Mouse (Mus musculus) liver, embryonic 14.5 days (tissue): ENCODE measurements around the gene BC005624. TPM values are rescaled to one million over a fixed set of nuclear protein-coding genes. Genes with fewer than 3 reads are reported as not detected.

ENCODE experiments used
- ATAC-seq: fragments of 200-750 bp; cut with Nextera tagmentation; 2 replicates; pipeline ENCODE4 v1.8.0; 2017; ENCODE audit warnings: moderate number of reproducible peaks, mild to moderate bottlenecking, moderate library complexity; ENCODE audit not compliant: insufficient read depth
- DNase-seq, 3 experiments: peaks; one replicate each; pipeline ENCODE4 v3.0.0-alpha.2; 2012 to 2013; ENCODE audit warnings: low read depth in 3 of 3, low spot score in 3 of 3
- H3K27ac ChIP-seq: fragments of 300-500 bp; sonication (generic); 2 replicates; pipeline ENCODE4 v1.5.1; 2014; ENCODE audit warnings: moderate library complexity, mild to moderate bottlenecking, control low read depth, inconsistent platforms
- H3K27me3 ChIP-seq: fragments of 300-500 bp; sonication (generic); 2 replicates; pipeline ENCODE4 v1.6.1; 2014; ENCODE audit warnings: mild to moderate bottlenecking, low read length, moderate library complexity; ENCODE audit not compliant: control insufficient read depth, insufficient read depth
- H3K36me3 ChIP-seq: fragments of 300-500 bp; sonication (generic); replicated peaks from 2 replicates; pipeline ENCODE4 v1.6.1; 2014; ENCODE audit warnings: low read depth; ENCODE audit not compliant: control insufficient read depth, insufficient read depth
- H3K4me1 ChIP-seq, 2 experiments: fragments of 200-500 bp in 1 of 2; fragments of 300-500 bp in 1 of 2; sonication (generic) in 1 of 2; replicated peaks; 2 replicates each; pipeline ENCODE4 v1.6.1; 2012 to 2014; ENCODE audit warnings: antibody characterized with exemption in 1 of 2, inconsistent platforms in 1 of 2, low read length in 1 of 2; ENCODE audit not compliant: control insufficient read depth in 2 of 2, insufficient read depth in 2 of 2
- H3K4me2 ChIP-seq: fragments of 300-500 bp; sonication (generic); 2 replicates; pipeline ENCODE4 v1.6.1; 2014; ENCODE audit warnings: low read depth, mild to moderate bottlenecking, control low read depth, moderate library complexity
- H3K4me3 ChIP-seq, 2 experiments: fragments of 200-500 bp in 1 of 2; fragments of 300-500 bp in 1 of 2; sonication (generic) in 1 of 2; 2 replicates each; pipeline ENCODE4 v1.5.1; 2012 to 2014; ENCODE audit warnings: low read depth in 2 of 2, low read length in 2 of 2, mild to moderate bottlenecking in 2 of 2, control low read depth in 1 of 2, inconsistent platforms in 1 of 2, moderate library complexity in 1 of 2; ENCODE audit not compliant: insufficient read depth in 1 of 2
- H3K9ac ChIP-seq: fragments of 300-500 bp; sonication (generic); replicated peaks from 2 replicates; pipeline ENCODE4 v1.6.1; 2014; ENCODE audit warnings: mild to moderate bottlenecking, control low read depth, moderate library complexity
- H3K9me3 ChIP-seq: fragments of 300-500 bp; sonication (generic); 2 replicates; pipeline ENCODE4 v1.6.1; 2016; ENCODE audit warnings: low read length, mixed read lengths; ENCODE audit not compliant: control insufficient read depth
- CTCF ChIP-seq: IDR thresholded peaks from 2 replicates; pipeline ENCODE4 v1.5.1; 2016; ENCODE audit warnings: antibody characterized with exemption, low read depth, control low read depth
- EP300 ChIP-seq: IDR thresholded peaks from 2 replicates; pipeline ENCODE4 v1.6.1; 2016; ENCODE audit warnings: antibody characterized with exemption, low read depth
- WGBS: fragments of 180-500 bp; shearing (Covaris S2); extraction: QIAGEN DNeasy Blood & Tissue Kit; methylation state at CpG from one replicate; pipeline ENCODE4 v1.1.7; 2014; ENCODE audit not compliant: insufficient replicate concordance; 5-methylcytosine and 5-hydroxymethylcytosine counted together
- polyA plus RNA-seq, 2 experiments: library from polyadenylated mRNA; depleted of rRNA in 1 of 2; stranded (reverse) in 1 of 2; unstranded in 1 of 2; fragments of >200 nt; fragmentation: Nextera tagmentation in 1 of 2; extraction: Ambion mirVana in 1 of 2; gene quantifications; 2 replicates each; pipeline versions ENCODE4 v1.2.1 to v1.2.3; 2012 to 2014

Gene BC005624
- polyA plus RNA-seq, 2 experiments = 22.2 to 24.4 TPM

- no peaks in the 10 kb centered on the region for H3K9me3 ChIP-seq
- no peak overlapping the region for H3K9ac ChIP-seq
- H3K27me3 ChIP-seq = no peaks in the 10 kb centered on the region
- H3K4me2 ChIP-seq = no peak overlapping the region
- peaks cover 75% of the 10 kb centered on the region for H3K36me3 ChIP-seq
- ATAC-seq (peak; percentile 42), DNase-seq (no peak)
- 76% methylated on average over 14 of the region's 14 CpGs for WGBS
- H3K4me3 ChIP-seq = no peak overlapping the region
- no peak overlapping the region for H3K27ac ChIP-seq
- peaks cover 8 to 19% of the 10 kb centered on the region in 2 experiments; a peak in 3 of 4 replicates for H3K4me1 ChIP-seq
- TF ChIP-seq EP300 (peak; percentile 37; the same call in 1 of the 2 replicates), CTCF (no peak)
Observed at GRCm38 (mm10) chr2:30958726-30959125, 23.3 kb downstream of the BC005624 start.

GRCm38 (mm10) chr2:30957511-30957910 lies 24.5 kb downstream of the BC005624 start:
- H3K27me3 ChIP-seq = no peaks in the 10 kb centered on the region
- no peak for ATAC-seq
- WGBS = 76% methylated on average over 4 of the region's 4 CpGs
- no peak overlapping the region for H3K4me3 ChIP-seq
- H3K9me3 ChIP-seq = no peaks in the 10 kb centered on the region
- TF ChIP-seq CTCF (no peak), EP300 (no peak)
- no peak overlapping the region for H3K27ac ChIP-seq
- no peak overlapping the region for H3K9ac ChIP-seq
- H3K4me1 ChIP-seq = peaks cover 10 to 20% of the 10 kb centered on the region in 2 experiments; a peak in 3 of 4 replicates
- DNase-seq = no peak
- H3K36me3 ChIP-seq = peaks cover 66% of the 10 kb centered on the region
- H3K4me2 ChIP-seq = no peak overlapping the region

GRCm38 (mm10) chr2:30954797-30955196 lies 27.2 kb downstream of the BC005624 start:
- peak; percentile 20 for TF ChIP-seq CTCF
- TF ChIP-seq EP300 = no peak
- DNase-seq (no peak), ATAC-seq (no peak)
- Histone ChIP-seq H3K4me2 (peak overlapping the region; percentile 93), H3K36me3 (peaks cover 42% of the 10 kb centered on the region), H3K9me3 (no peaks in the 10 kb centered on the region), H3K27me3 (no peaks in the 10 kb centered on the region), H3K27ac (no peak overlapping the region), H3K4me3 (peak overlapping the region; percentile 14 to 73; a peak in 3 of 4 replicates), H3K9ac (peak overlapping the region; percentile 14), H3K4me1 (peaks cover 10 to 23% of the 10 kb centered on the region in 2 experiments; a peak in 3 of 4 replicates)
- WGBS = 52% methylated on average over 6 of the region's 6 CpGs

- peaks cover 10 to 21% of the 10 kb centered on the region in 2 experiments; a peak in 3 of 4 replicates for H3K4me1 ChIP-seq
- TF ChIP-seq CTCF = peak; percentile 60
- no peak for TF ChIP-seq EP300
- H3K4me3 ChIP-seq = peak within 1 kb of the TSS; percentile 68 to 73
- WGBS = under 1% methylated on average over 60 of the region's 60 CpGs
- H3K27me3 ChIP-seq = no peaks in the 10 kb centered on the region
- peak; percentile 87 to 89 (median 88) for DNase-seq
- peak; percentile 87 for ATAC-seq
- peaks cover 25% of the 10 kb centered on the region for H3K36me3 ChIP-seq
- peak within 1 kb of the TSS; percentile 81 for H3K9ac ChIP-seq
- H3K4me2 ChIP-seq = peak within 1 kb of the TSS; percentile 93
- H3K27ac ChIP-seq = peak within 1 kb of the TSS; percentile 65
- H3K9me3 ChIP-seq = no peaks in the 10 kb centered on the region
Observed at GRCm38 (mm10) chr2:30952824-30953490, 29.0 kb downstream of the BC005624 start, which contains the start of gene Tor1b. Gene Tor1b, plus strand, starts transcription at chr2:30952959.

GRCm38 (mm10) chr2:30952457-30952823 lies 29.6 kb downstream of the BC005624 start:
- Histone ChIP-seq H3K9ac (no peak overlapping the region; the same call in 1 of the 2 replicates), H3K4me2 (peak overlapping the region; percentile 93), H3K36me3 (peaks cover 20% of the 10 kb centered on the region), H3K27ac (peak overlapping the region; percentile 17), H3K9me3 (no peaks in the 10 kb centered on the region), H3K4me1 (peaks cover 10 to 21% of the 10 kb centered on the region in 2 experiments; a peak in 3 of 4 replicates), H3K4me3 (peak overlapping the region; percentile 15 to 73), H3K27me3 (no peaks in the 10 kb centered on the region)
- TF ChIP-seq CTCF (no peak), EP300 (no peak)
- 24% methylated on average over 5 of the region's 5 CpGs for WGBS
- peak; percentile 20; the same call in 1 of the 2 replicates for ATAC-seq
- DNase-seq = no peak
